Mouse (Mus musculus) right cerebral cortex, adult 18-20 months (tissue): ENCODE measurements around the gene Pnpla7.

Source experiments
- DNase-seq: peaks from one replicate; pipeline ENCODE4 v3.0.0; 2022; ENCODE audit warnings: mixed read lengths

Gene Pnpla7

GRCm38 (mm10) chr2:25075506-25075905, 99.7 kb downstream of the Pnpla7 start:
- DNase-seq, result no peak

GRCm38 (mm10) chr2:25078967-25079366, 103.1 kb downstream of the Pnpla7 start:
- DNase-seq, result no peak

GRCm38 (mm10) chr2:25080076-25080475, 104.2 kb downstream of the Pnpla7 start, which contains the start of gene Entpd8:
Entpd8 (plus strand) TSS chr2:25080304.
- DNase-seq, result no peak

GRCm38 (mm10) chr2:25083697-25084096, 107.9 kb downstream of the Pnpla7 start:
- no peak for DNase-seq

- DNase-seq, result no peak
Measured at GRCm38 (mm10) chr2:25085571-25085970, 109.7 kb downstream of the Pnpla7 start.

- no peak for DNase-seq
Measured at GRCm38 (mm10) chr2:25087842-25088241, 112.0 kb downstream of the Pnpla7 start.

GRCm38 (mm10) chr2:25088636-25089035, 112.8 kb downstream of the Pnpla7 start:
- no peak for DNase-seq

- no peak for DNase-seq
Measured at GRCm38 (mm10) chr2:25094785-25095108, 118.9 kb downstream of the Pnpla7 start.

GRCm38 (mm10) chr2:25095109-25095850, 119.4 kb downstream of the Pnpla7 start, which contains the start of gene Noxa1:
Noxa1 (minus strand) TSS chr2:25095149.
- no peak for DNase-seq

GRCm38 (mm10) chr2:25098005-25098615, 122.3 kb downstream of the Pnpla7 start:
- peak; percentile 15 for DNase-seq

GRCm38 (mm10) chr2:25098956-25099355, 123.1 kb downstream of the Pnpla7 start:
- peak; percentile 9 for DNase-seq

GRCm38 (mm10) chr2:25099703-25100102, 123.9 kb downstream of the Pnpla7 start:
- DNase-seq, result peak; percentile 6
